Mouse (Mus musculus): Measurements from ENCODE around the gene Igsf11.
"Not testable (repeated sequence)": the region's sequence is repeated elsewhere in the genome, so short reads cannot be mapped to it uniquely, and the experiment has no call there.

The Igsf11 gene

DNA sequence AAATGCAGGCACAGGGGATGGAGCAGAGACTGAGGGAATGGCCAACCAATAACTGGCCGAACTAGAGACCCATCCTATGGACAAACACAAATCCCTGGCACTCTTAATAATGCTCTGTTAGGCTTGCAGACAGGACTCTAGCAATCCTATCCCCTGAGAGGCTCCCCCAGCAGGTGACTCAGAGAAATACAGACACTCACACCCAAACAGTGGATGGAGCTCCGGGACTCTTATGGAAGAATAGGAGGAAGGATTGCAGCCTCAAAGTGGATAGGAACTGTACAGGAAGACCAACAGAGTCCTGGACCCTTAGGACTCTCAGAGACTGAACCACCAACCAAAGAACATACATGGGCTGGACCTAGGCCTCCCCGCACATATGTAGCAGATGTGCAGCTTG lies 91.4 kb downstream of the Igsf11 start:
- not testable (repeated sequence) for DNase-seq (ENCODE audit: low spot score)

GRCm38 (mm10) chr16:38985411-38985810 lies 92.9 kb downstream of the Igsf11 start:
- no peak for DNase-seq (ENCODE audit: low spot score)

- DNase-seq (ENCODE audit: low spot score): no peak
Observed at GRCm38 (mm10) chr16:38986410-38986809, 93.9 kb downstream of the Igsf11 start.

- DNase-seq (ENCODE audit: low spot score): no peak
Observed at GRCm38 (mm10) chr16:38993711-38994110, 101.2 kb downstream of the Igsf11 start.

DNA sequence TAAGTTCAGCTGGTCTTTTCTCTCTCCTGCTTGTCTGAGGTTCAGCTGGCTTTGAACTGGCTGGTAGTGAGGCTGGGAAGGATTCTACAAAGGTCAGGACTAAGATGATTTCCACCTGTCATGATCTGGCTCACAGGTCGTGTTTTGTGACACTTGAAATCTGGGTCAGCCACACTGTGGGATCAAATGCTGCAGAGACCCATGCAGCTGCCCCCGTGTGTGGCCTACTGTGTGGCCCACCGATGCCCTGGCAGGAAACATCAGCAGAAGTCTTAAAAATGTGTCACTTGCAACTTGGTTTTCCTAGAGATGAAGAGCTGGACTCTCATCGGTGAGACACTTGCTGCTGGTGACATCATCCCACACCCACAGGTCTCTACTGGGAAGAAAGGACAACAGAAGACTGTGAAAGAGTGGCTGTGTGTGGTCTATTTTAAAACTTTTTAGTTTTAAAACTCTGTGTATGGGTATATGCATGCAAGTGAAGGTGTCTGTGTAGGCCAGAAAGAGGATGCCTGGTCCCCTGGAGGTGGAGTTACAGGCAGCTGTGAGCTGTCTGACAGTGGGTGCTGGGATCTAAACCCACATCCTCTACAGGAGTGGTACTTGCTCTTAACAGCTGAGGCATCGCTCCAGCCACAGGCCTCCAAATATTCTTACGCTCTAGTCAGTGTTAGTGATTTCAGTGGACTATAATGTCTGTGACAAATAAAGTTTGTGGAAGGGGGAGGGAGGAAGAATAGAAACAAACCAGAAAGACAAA lies 106.2 kb downstream of the Igsf11 start:
- DNase-seq (ENCODE audit: low spot score): no peak

DNA sequence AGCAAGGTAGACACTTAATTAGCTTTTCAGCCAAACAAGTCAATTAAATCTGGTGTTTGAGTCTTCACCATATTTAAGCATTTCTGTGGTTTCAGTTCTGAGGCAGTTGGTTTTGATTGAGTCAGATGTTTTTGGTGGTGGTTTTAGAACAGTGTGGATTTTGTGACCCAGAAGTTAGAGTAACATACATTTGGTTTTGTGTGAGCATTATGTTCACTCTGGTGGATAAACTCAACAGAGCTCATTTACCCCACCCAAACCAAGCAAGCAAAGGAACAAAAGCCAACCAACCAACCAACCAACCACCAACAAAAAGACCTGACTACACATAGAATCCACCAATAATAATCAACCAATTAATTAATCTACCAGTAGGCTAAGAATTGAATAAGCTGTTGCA lies 106.8 kb downstream of the Igsf11 start:
- DNase-seq (ENCODE audit: low spot score): no peak

DNA sequence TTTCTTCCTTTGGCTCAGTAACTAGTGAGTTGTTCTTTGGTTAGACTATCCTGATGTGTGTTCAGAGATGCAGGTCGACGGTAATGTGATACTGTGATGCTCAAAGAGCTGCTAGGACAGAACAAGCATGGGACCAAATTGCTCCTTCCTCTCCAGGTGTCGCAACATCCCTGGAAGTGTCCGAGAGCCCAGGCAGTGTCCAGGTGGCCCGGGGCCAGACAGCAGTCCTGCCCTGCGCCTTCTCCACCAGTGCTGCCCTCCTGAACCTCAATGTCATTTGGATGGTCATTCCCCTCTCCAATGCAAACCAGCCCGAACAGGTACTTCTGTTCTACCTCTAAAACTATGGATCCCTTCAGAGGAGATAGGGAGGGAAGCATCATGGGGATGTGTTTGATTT lies 114.5 kb downstream of the Igsf11 start:
- no peak for DNase-seq (ENCODE audit: low spot score)

- DNase-seq (ENCODE audit: low spot score): no peak
Observed at GRCm38 (mm10) chr16:39019449-39019848, 127.0 kb downstream of the Igsf11 start.

GRCm38 (mm10) chr16:39025989-39026736 lies 133.7 kb downstream of the Igsf11 start:
- DNase-seq (ENCODE audit: low spot score): no peak

DNA sequence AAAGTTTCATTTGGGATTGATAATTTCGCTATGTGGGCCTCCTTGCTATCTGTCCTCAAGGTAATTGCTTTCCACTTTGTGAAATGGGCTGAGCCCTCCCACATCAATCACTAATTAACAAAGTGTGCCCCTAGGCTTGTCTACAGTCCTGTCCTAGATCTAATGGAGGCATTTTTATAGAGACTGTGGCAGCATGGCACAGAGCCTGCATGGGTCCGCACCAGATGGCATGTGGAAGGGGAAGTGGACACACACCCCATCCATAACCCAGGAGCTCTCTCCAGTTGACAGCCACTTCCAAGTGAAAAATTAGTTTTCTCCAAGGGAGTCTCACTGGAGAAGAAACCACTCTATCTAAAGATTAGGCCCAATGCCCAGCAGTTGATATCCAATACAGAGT lies 138.9 kb downstream of the Igsf11 start:
- DNase-seq (ENCODE audit: low spot score): no peak

DNA sequence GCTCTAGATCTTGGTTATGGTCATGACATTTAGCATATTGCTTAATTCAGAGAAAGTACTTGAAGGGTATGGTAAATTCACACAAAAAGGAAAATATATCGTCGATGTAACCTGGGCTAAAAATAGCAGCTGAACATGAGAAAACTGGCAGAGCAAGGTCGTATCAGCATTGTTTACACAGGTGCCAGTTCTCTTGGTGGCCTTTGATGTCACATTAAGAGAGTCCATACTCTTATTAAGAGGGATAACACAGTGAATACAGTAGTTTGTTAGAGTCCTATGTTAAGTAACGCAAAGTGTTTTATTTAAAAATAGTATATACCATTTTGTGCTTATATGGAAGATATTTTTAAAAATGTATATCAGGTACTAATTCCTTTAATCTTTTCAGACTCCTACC lies 144.8 kb downstream of the Igsf11 start:
- no peak for DNase-seq (ENCODE audit: low spot score)

- no peak for DNase-seq (ENCODE audit: low spot score)
Observed at GRCm38 (mm10) chr16:39044381-39044780, 151.9 kb downstream of the Igsf11 start.

- DNase-seq (ENCODE audit: low spot score): peak; percentile 28
Observed at GRCm38 (mm10) chr16:39048889-39049288, 156.4 kb downstream of the Igsf11 start.

GRCm38 (mm10) chr16:39052971-39053370 lies 160.5 kb downstream of the Igsf11 start:
- peak; percentile 67 for DNase-seq (ENCODE audit: low spot score)

DNA sequence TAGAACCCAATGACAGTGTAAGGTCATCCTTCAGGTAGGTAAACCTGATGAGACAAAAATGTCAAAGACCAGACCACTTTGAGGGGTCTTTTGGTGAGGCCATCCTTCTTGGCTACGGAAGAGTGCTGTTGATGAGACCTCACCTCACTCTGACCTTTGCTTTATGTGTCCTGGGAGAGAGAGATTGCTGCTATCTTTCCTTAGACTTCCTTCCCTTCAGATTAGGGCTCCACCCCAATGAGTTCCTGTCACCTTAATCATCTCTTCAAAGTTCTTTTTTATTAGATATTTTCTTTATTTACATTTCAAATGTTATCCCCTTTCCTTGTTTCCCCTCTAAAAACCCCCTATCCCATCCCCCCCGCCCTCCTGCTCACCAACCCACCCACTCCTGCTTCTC lies 161.3 kb downstream of the Igsf11 start:
- no peak for DNase-seq (ENCODE audit: low spot score)

DNA sequence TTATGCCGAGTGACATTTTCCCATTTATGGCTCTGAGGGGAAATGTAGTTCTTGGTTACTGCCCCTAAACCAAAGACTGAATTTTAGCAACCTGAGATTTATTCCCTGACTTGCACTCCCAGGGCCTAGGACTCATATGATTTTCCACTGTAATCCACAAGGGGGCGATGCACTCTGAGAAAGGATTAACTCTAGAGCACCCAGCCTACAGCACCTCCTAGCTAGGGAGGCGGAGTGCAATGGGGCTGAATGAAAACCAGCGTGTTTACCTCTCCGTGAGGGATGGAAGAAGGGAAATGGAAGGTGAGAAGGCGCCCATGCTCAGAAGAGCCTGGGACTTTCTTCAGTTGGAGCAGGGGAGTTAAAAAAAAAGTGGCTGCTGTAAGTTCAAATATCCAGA lies 163.6 kb downstream of the Igsf11 start:
- DNase-seq (ENCODE audit: low spot score): peak; percentile 26

DNA sequence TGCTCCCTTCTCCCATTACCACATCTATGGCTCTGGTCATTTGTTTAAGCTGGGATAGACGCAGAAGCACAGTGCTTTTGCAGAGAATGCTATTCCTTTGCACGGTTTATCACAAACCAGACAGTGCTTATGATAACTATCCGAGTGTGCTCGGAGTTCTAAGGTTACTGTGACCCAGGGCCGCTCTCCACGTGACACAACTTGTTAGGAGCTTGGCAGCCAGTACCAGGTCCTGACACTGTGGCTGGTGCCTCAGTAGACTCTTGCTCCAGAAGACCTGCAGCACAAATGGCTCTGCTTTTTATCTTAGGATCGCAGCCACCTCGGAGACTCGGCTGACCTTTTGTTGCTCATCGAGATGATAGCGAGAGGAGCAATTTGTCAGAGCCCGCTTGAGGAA lies 164.5 kb downstream of the Igsf11 start:
- DNase-seq (ENCODE audit: low spot score): no peak

DNA sequence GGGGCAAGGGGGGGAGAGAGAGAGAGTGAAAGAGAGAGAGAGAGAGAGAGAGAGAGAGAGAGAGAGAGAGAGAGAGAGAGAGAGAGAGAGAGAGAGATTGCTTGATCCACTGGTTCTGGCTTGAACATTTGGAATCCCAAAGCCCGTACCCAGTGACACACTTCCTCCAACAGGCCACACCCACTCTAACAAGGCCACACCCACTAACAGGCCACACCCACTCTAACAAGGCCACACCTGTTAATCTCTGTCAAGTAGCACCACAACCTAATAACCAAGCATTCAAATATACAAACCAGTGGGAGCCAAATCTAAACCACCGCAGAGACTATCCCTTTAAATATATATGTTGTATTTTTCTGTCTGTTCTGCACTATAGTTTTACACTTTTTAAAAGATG lies 166.4 kb downstream of the Igsf11 start:
- no peak for DNase-seq (ENCODE audit: low spot score)

DNA sequence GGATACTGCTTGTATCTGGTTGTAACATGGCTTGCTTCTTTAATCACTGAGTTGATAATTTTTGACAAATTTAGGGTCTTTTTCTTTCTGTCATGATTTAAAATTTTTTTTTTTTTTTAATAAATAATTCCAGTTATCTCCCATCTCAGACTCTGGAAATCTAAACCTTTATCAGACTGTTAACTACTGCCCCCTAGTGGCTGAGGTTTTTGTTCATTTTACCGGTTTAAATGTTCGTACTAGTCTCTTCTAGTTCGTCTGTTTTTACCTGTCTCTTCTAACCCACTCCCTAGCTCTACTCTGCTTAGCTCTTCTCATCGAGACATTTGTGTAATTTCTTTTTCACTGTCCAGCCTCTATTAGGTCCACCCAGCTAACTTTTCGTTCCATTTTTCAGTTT lies 170.1 kb downstream of the Igsf11 start:
- peak; percentile 9 for DNase-seq (ENCODE audit: low spot score)

DNA sequence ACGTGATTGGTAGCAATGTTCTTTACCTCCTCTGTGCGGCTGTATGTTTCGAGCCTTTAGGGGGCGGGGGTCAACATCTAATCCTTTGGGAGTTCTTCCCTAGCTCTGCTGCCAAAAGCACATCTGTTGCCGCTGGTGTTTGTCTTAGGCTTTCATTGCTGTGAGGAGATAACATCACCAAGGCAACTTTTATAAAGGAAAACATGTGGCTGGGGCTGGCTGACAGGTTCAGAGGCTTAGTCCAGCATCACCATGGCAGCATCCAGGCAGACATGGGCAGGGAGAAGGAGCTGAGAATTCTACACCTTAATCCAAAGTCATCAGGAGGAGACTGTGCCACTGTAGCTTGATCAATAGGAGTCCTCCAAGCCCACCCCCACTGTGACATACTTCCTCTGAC lies 173.1 kb downstream of the Igsf11 start:
- no peak for DNase-seq (ENCODE audit: low spot score)

GRCm38 (mm10) chr16:39071431-39071830 lies 179.0 kb downstream of the Igsf11 start:
- no peak for DNase-seq (ENCODE audit: low spot score)

All from urinary bladder, postnatal 14 days (tissue).